Mouse (Mus musculus) CH12.LX (cell line): Measurements from ENCODE around the gene Wnt1. TPM values are rescaled to one million over a fixed set of nuclear protein-coding genes. Genes with fewer than 3 reads are reported as not detected.
A peak's percentile ranks its signal among the peaks of the same experiment; 100 is the strongest.

ENCODE experiments used
- DNase-seq: peaks from one replicate; pipeline ENCODE4 v3.0.0-alpha.2; 2013; ENCODE audit errors: extremely low read depth
- H3K27ac ChIP-seq: 2 replicates; pipeline ENCODE4 v1.5.1; 2012; ENCODE audit warnings: low read depth, mild to moderate bottlenecking, control low read depth, moderate library complexity; ENCODE audit not compliant: insufficient read depth
- H3K27me3 ChIP-seq: replicated peaks from 2 replicates; pipeline ENCODE3; 2012; ENCODE audit warnings: inconsistent platforms
- H3K36me3 ChIP-seq, 2 experiments: replicated peaks in 1 of 2; 2 replicates each; pipeline versions ENCODE3 to v1.6.1; 2012; ENCODE audit warnings: inconsistent platforms in 1 of 2, low read length in 1 of 2, mild to moderate bottlenecking in 1 of 2, mixed read lengths in 1 of 2, moderate library complexity in 1 of 2; ENCODE audit not compliant: control insufficient read depth in 1 of 2, insufficient read depth in 1 of 2
- H3K4me1 ChIP-seq, 2 experiments: 2 replicates each; pipeline ENCODE4 v1.6.1; 2012; ENCODE audit warnings: inconsistent platforms in 1 of 2, moderate library complexity in 1 of 2; ENCODE audit not compliant: insufficient read depth in 2 of 2, control insufficient read depth in 1 of 2
- H3K4me2 ChIP-seq: 2 replicates; pipeline ENCODE4 v1.6.1; 2012; ENCODE audit warnings: low read depth, mild to moderate bottlenecking, control low read depth; ENCODE audit not compliant: poor library complexity, insufficient read depth, severe bottlenecking
- H3K4me3 ChIP-seq, 3 experiments: fragments of 150-350 bp in 1 of 3; sonication (generic) in 1 of 3; replicated peaks in 1 of 3; 2 replicates each; pipeline versions ENCODE3 to v1.5.1; 2011 to 2012; ENCODE audit warnings: low read depth in 2 of 3, low read length in 2 of 3, mild to moderate bottlenecking in 2 of 3, moderate library complexity in 2 of 3, control low read depth in 1 of 3, improper control_type of control experiment in 1 of 3, inconsistent platforms in 1 of 3, mixed read lengths in 1 of 3; ENCODE audit not compliant: poor library complexity in 1 of 3
- H3K79me2 ChIP-seq: replicated peaks from 2 replicates; pipeline ENCODE4 v1.6.1; 2012; ENCODE audit warnings: mild to moderate bottlenecking, moderate library complexity; ENCODE audit not compliant: control insufficient read depth, poor library complexity, insufficient read depth, severe bottlenecking; ENCODE audit errors: extremely low read depth
- H3K9ac ChIP-seq: 2 replicates; pipeline ENCODE4 v1.6.1; 2012; ENCODE audit warnings: low read depth, mild to moderate bottlenecking, control low read depth, moderate library complexity; ENCODE audit not compliant: insufficient read depth
- H3K9me3 ChIP-seq: replicated peaks from 2 replicates; pipeline ENCODE3; 2012; ENCODE audit warnings: low read length, inconsistent platforms, mixed read lengths
- CHD1 ChIP-seq: IDR thresholded peaks from 2 replicates; pipeline ENCODE4 v1.6.1; 2012; ENCODE audit warnings: low read depth, low read length, improper control_type of control experiment, inconsistent platforms
- ELF1 ChIP-seq: IDR thresholded peaks from 2 replicates; pipeline ENCODE4 v1.6.1; 2014; ENCODE audit warnings: low read depth, mild to moderate bottlenecking, inconsistent platforms, low read length, improper control_type of control experiment
- EP300 ChIP-seq: IDR thresholded peaks from 2 replicates; pipeline ENCODE4 v1.6.1; 2011; ENCODE audit warnings: low read length, improper control_type of control experiment
- ETS1 ChIP-seq: conservative IDR thresholded peaks from 2 replicates; pipeline ENCODE4 v1.6.1; 2012; ENCODE audit warnings: low read depth, mild to moderate bottlenecking, inconsistent platforms, low read length, improper control_type of control experiment, moderate library complexity
- HCFC1 ChIP-seq: IDR thresholded peaks from 2 replicates; pipeline ENCODE4 v1.6.1; 2012; ENCODE audit warnings: low read depth, mild to moderate bottlenecking, inconsistent platforms, low read length, improper control_type of control experiment
- JUND ChIP-seq: conservative IDR thresholded peaks from 2 replicates; pipeline ENCODE4 v1.6.1; 2011; ENCODE audit warnings: low read depth, low read length, improper control_type of control experiment
- KAT2A ChIP-seq: IDR thresholded peaks from 2 replicates; pipeline ENCODE4 v1.6.1; 2012; ENCODE audit warnings: low read length, improper control_type of control experiment, inconsistent platforms; ENCODE audit not compliant: insufficient replicate concordance
- MAZ ChIP-seq: IDR thresholded peaks from 2 replicates; pipeline ENCODE4 v1.6.1; 2012; ENCODE audit warnings: low read depth, mild to moderate bottlenecking, inconsistent platforms, low read length, improper control_type of control experiment, moderate library complexity
- MEF2A ChIP-seq: IDR thresholded peaks from 2 replicates; pipeline ENCODE4 v1.6.1; 2014; ENCODE audit warnings: low read depth, mild to moderate bottlenecking, inconsistent platforms, low read length, improper control_type of control experiment, borderline replicate concordance
- MXI1 ChIP-seq: IDR thresholded peaks from 2 replicates; pipeline ENCODE4 v1.6.1; 2011; ENCODE audit warnings: mild to moderate bottlenecking, low read depth, low read length, improper control_type of control experiment
- MYC ChIP-seq: IDR thresholded peaks from 2 replicates; pipeline ENCODE4 v1.6.1; 2011; ENCODE audit warnings: low read depth, mild to moderate bottlenecking, improper control_type of control experiment, low read length
- RAD21 ChIP-seq: IDR thresholded peaks from 2 replicates; pipeline ENCODE4 v1.6.1; 2011; ENCODE audit warnings: low read depth, mild to moderate bottlenecking, low read length, improper control_type of control experiment, moderate library complexity
- SMC3 ChIP-seq: IDR thresholded peaks from 2 replicates; pipeline ENCODE4 v1.6.1; 2011; ENCODE audit warnings: low read depth, low read length, improper control_type of control experiment
- TBP ChIP-seq: conservative IDR thresholded peaks from 2 replicates; pipeline ENCODE4 v1.6.1; 2011; ENCODE audit warnings: low read depth, low read length, improper control_type of control experiment
- TCF12 ChIP-seq: IDR thresholded peaks from 2 replicates; pipeline ENCODE4 v1.6.1; 2014; ENCODE audit warnings: low read depth, mild to moderate bottlenecking, inconsistent platforms, low read length, improper control_type of control experiment
- ZKSCAN1 ChIP-seq: IDR thresholded peaks from 2 replicates; pipeline ENCODE4 v1.6.1; 2012; ENCODE audit warnings: low read depth, inconsistent platforms, low read length, improper control_type of control experiment, borderline replicate concordance
- dilution Hi-C: fragments of 300-500 bp; cut with MboI; formaldehyde crosslinking; loops from 2 replicates; pipeline ENCODE4 v1.14.3; 2020; ENCODE audit warnings: low sequenced_read_pairs; ENCODE audit not compliant: extremely low pct_unique_long_range_greater_than_20kb, extremely low pct_ligation_motif_present
- in situ Hi-C: fragments of 300-500 bp; cut with MboI; formaldehyde crosslinking; loops from 3 replicates; pipeline ENCODE4 v1.14.3; 2019; ENCODE audit warnings: low sequenced_read_pairs, low pct_ligation_motif_present, low pct_unique_long_range_greater_than_20kb, mixed read lengths
- polyA plus RNA-seq: library from polyadenylated mRNA; unstranded; fragments of >175 nt; gene quantifications from 2 replicates; pipeline ENCODE4 v1.2.1, GENCODE M21; 2012; ENCODE audit warnings: low read depth; ENCODE audit not compliant: insufficient read length
- total RNA-seq, 2 experiments: library from RNA; depleted of rRNA; stranded (reverse); fragments of 300-350 nt in 1 of 2; fragments of >200 nt in 1 of 2; gene quantifications; 2 replicates each; pipeline ENCODE4 v1.2.3; 2012 to 2014

The Wnt1 gene
- total and polyA plus RNA-seq, 3 experiments = not detected

DNA sequence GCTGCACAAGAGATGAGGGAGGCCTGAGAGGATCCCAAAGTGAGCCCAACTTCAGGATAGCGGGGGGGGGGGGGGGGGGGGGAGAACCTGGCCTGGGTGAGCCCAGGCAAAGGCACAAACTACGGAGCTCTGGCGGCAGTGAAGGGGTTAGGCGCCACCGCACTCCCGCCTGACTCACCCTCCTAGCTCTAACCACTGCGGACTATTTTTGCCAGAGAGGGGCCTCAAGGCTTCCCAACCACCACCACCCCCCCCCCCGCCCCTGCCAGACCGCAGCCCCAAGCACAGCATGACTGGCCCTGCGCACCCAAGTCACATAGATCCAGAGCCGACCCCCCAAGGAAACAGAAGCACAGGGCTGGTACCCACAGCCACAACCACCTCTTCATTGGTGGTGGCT, 10.9 kb upstream of the Wnt1 start:
- peak overlapping the region in 1 of 3 experiments; percentile 62 for H3K4me3 ChIP-seq
- peak; percentile 50 for DNase-seq
- peaks cover 0 to 8% of the 10 kb centered on the region in 2 experiments for H3K36me3 ChIP-seq
- dilution Hi-C loops = no loop called here
- H3K4me2 ChIP-seq = no peak overlapping the region
- H3K27ac ChIP-seq = no peak overlapping the region
- H3K4me1 ChIP-seq = peaks cover 15 to 52% of the 10 kb centered on the region in 2 experiments
- TF ChIP-seq ELF1 (no peak), HCFC1 (no peak), SMC3 (no peak)
- peaks cover 2% of the 10 kb centered on the region for H3K27me3 ChIP-seq
- no peaks in the 10 kb centered on the region for H3K79me2 ChIP-seq
- H3K9ac ChIP-seq = no peak overlapping the region
- in situ Hi-C loops = no loop called here
- H3K9me3 ChIP-seq = no peaks in the 10 kb centered on the region

DNA sequence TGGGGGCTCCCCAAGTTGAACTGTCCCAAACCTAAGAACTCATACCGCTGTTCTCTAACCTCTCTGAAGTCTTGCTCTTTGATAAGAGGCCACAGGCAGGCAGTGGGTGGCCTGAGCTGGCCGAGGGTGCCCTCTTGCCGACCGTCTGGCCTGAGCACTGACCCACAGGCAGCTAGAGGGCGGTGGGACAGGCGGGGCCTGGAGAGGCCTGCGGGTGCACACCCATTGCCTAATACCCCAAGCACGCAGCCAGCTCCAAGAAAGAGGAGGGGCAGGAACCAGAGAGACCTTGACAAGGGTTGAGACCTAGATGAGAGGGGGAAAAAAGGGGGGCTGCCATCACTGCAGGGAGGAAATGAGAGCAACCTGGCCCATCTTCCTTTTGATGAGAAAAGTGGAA, 9.6 kb upstream of the Wnt1 start:
- Histone ChIP-seq H3K27ac (no peak overlapping the region), H3K4me3 (no peak overlapping the region), H3K4me1 (peaks cover 10 to 40% of the 10 kb centered on the region in 2 experiments), H3K36me3 (no peaks in the 10 kb centered on the region)
- no peak for TF ChIP-seq EP300
- TF ChIP-seq JUND = no peak
- TF ChIP-seq CHD1 = no peak
- TF ChIP-seq RAD21 = no peak
- TF ChIP-seq MEF2A = no peak
- TF ChIP-seq TCF12 = no peak
- TF ChIP-seq KAT2A = no peak
- no peak for TF ChIP-seq MXI1
- TF ChIP-seq TBP = no peak
- TF ChIP-seq ZKSCAN1 = no peak
- no peak for TF ChIP-seq ETS1
- no peak for TF ChIP-seq MAZ
- no peak for TF ChIP-seq MYC
- TF ChIP-seq, all 38 proteins: peak for 0
- dilution Hi-C loops = no loop called here
- Histone ChIP-seq H3K27me3 (peaks cover 2% of the 10 kb centered on the region), H3K4me2 (no peak overlapping the region), H3K9ac (no peak overlapping the region), H3K9me3 (no peaks in the 10 kb centered on the region), H3K79me2 (no peaks in the 10 kb centered on the region)
- in situ Hi-C loops = no loop called here
- DNase-seq = no peak
